Mouse (Mus musculus): ENCODE data around the gene Fgf10. TPM values are rescaled to one million over a fixed set of nuclear protein-coding genes. Genes with fewer than 3 reads are reported as not detected.

The Fgf10 gene
- polyA plus RNA-seq (2015; fragmentation: Nextera tagmentation; extraction: Ambion mirVana) = 0.80 and 2.0 TPM in 2 replicates

GRCm38 (mm10) chr13:118669491-118669890, at the start of gene Fgf10:
Fgf10 (plus strand) TSS chr13:118669791.
- no peaks in the 10 kb centered on the region for H3K36me3 ChIP-seq (ENCODE audit: control insufficient read depth, insufficient read depth)
- H3K4me1 ChIP-seq (ENCODE audit: control insufficient read depth, insufficient read depth, low read length) = no peaks in the 10 kb centered on the region
- ATAC-seq (replicated peaks; ENCODE audit: extremely low read depth, insufficient read depth, low FRiP score) = no peak
- H3K9me3 ChIP-seq (replicated peaks; ENCODE audit: control insufficient read depth, low read length) = no peaks in the 10 kb centered on the region
- 76% methylated on average over 7 of the region's 7 CpGs for WGBS
- no peak within 1 kb of the TSS for H3K4me3 ChIP-seq (ENCODE audit: low read length)
- H3K9ac ChIP-seq (ENCODE audit: low read length) = no peak within 1 kb of the TSS
- H3K27ac ChIP-seq (ENCODE audit: low read length) = no peak within 1 kb of the TSS
- H3K27me3 ChIP-seq (ENCODE audit: control insufficient read depth, insufficient read depth, low read length) = no peaks in the 10 kb centered on the region
- H3K4me2 ChIP-seq (ENCODE audit: low read depth, low read length) = no peak within 1 kb of the TSS

GRCm38 (mm10) chr13:118629661-118630428, 39.7 kb upstream of the Fgf10 start:
- no peaks in the 10 kb centered on the region for H3K9me3 ChIP-seq (replicated peaks; ENCODE audit: control insufficient read depth, low read length)
- H3K9ac ChIP-seq (ENCODE audit: low read length) = no peak overlapping the region
- no peaks in the 10 kb centered on the region for H3K36me3 ChIP-seq (ENCODE audit: control insufficient read depth, insufficient read depth)
- H3K4me3 ChIP-seq (ENCODE audit: low read length) = no peak overlapping the region
- H3K4me2 ChIP-seq (ENCODE audit: low read depth, low read length) = no peak overlapping the region
- H3K27ac ChIP-seq (ENCODE audit: low read length) = no peak overlapping the region
- H3K4me1 ChIP-seq (ENCODE audit: control insufficient read depth, insufficient read depth, low read length) = no peaks in the 10 kb centered on the region
- H3K27me3 ChIP-seq (ENCODE audit: control insufficient read depth, insufficient read depth, low read length) = no peaks in the 10 kb centered on the region
- no peak for ATAC-seq (replicated peaks; ENCODE audit: extremely low read depth, insufficient read depth, low FRiP score)
- 20% methylated on average over 3 of the region's 3 CpGs for WGBS

- Histone ChIP-seq H3K27ac (ENCODE audit: low read length) (no peak overlapping the region), H3K4me1 (ENCODE audit: control insufficient read depth, insufficient read depth, low read length) (no peaks in the 10 kb centered on the region), H3K4me3 (ENCODE audit: low read length) (no peak overlapping the region), H3K27me3 (ENCODE audit: control insufficient read depth, insufficient read depth, low read length) (no peaks in the 10 kb centered on the region), H3K9ac (ENCODE audit: low read length) (no peak overlapping the region), H3K4me2 (ENCODE audit: low read depth, low read length) (no peak overlapping the region), H3K36me3 (ENCODE audit: control insufficient read depth, insufficient read depth) (no peaks in the 10 kb centered on the region), H3K9me3 (replicated peaks; ENCODE audit: control insufficient read depth, low read length) (no peaks in the 10 kb centered on the region)
- 73% methylated on average over 2 of the region's 2 CpGs for WGBS
- ATAC-seq (replicated peaks; ENCODE audit: extremely low read depth, insufficient read depth, low FRiP score) = no peak
Measured at GRCm38 (mm10) chr13:118631500-118631899, 38.1 kb upstream of the Fgf10 start.

GRCm38 (mm10) chr13:118636047-118636446, 33.5 kb upstream of the Fgf10 start:
- no peaks in the 10 kb centered on the region for H3K9me3 ChIP-seq (replicated peaks; ENCODE audit: control insufficient read depth, low read length)
- 79% methylated on average over 5 of the region's 5 CpGs for WGBS
- no peak for ATAC-seq (replicated peaks; ENCODE audit: extremely low read depth, insufficient read depth, low FRiP score)
- H3K27ac ChIP-seq (ENCODE audit: low read length) = no peak overlapping the region
- H3K36me3 ChIP-seq (ENCODE audit: control insufficient read depth, insufficient read depth) = no peaks in the 10 kb centered on the region
- H3K4me2 ChIP-seq (ENCODE audit: low read depth, low read length) = no peak overlapping the region
- H3K27me3 ChIP-seq (ENCODE audit: control insufficient read depth, insufficient read depth, low read length) = no peaks in the 10 kb centered on the region
- H3K4me1 ChIP-seq (ENCODE audit: control insufficient read depth, insufficient read depth, low read length) = no peaks in the 10 kb centered on the region
- no peak overlapping the region for H3K9ac ChIP-seq (ENCODE audit: low read length)
- no peak overlapping the region for H3K4me3 ChIP-seq (ENCODE audit: low read length)

GRCm38 (mm10) chr13:118642585-118642984, 27.0 kb upstream of the Fgf10 start:
- H3K27ac ChIP-seq (ENCODE audit: low read length) = no peak overlapping the region
- no peak overlapping the region for H3K4me3 ChIP-seq (ENCODE audit: low read length)
- no peaks in the 10 kb centered on the region for H3K27me3 ChIP-seq (ENCODE audit: control insufficient read depth, insufficient read depth, low read length)
- H3K4me1 ChIP-seq (ENCODE audit: control insufficient read depth, insufficient read depth, low read length) = no peaks in the 10 kb centered on the region
- H3K9ac ChIP-seq (ENCODE audit: low read length) = no peak overlapping the region
- H3K9me3 ChIP-seq (replicated peaks; ENCODE audit: control insufficient read depth, low read length) = no peaks in the 10 kb centered on the region
- no peaks in the 10 kb centered on the region for H3K36me3 ChIP-seq (ENCODE audit: control insufficient read depth, insufficient read depth)
- ATAC-seq (replicated peaks; ENCODE audit: extremely low read depth, insufficient read depth, low FRiP score) = no peak
- 76% methylated on average over 3 of the region's 3 CpGs for WGBS
- no peak overlapping the region for H3K4me2 ChIP-seq (ENCODE audit: low read depth, low read length)

GRCm38 (mm10) chr13:118643138-118643537, 26.5 kb upstream of the Fgf10 start:
- Histone ChIP-seq H3K9ac (ENCODE audit: low read length) (no peak overlapping the region), H3K9me3 (replicated peaks; ENCODE audit: control insufficient read depth, low read length) (no peaks in the 10 kb centered on the region), H3K27ac (ENCODE audit: low read length) (no peak overlapping the region), H3K4me3 (ENCODE audit: low read length) (no peak overlapping the region), H3K36me3 (ENCODE audit: control insufficient read depth, insufficient read depth) (no peaks in the 10 kb centered on the region), H3K27me3 (ENCODE audit: control insufficient read depth, insufficient read depth, low read length) (no peaks in the 10 kb centered on the region), H3K4me2 (ENCODE audit: low read depth, low read length) (no peak overlapping the region), H3K4me1 (ENCODE audit: control insufficient read depth, insufficient read depth, low read length) (no peaks in the 10 kb centered on the region)
- 66% methylated on average over 6 of the region's 6 CpGs for WGBS
- ATAC-seq (replicated peaks; ENCODE audit: extremely low read depth, insufficient read depth, low FRiP score) = no peak

- no peaks in the 10 kb centered on the region for H3K9me3 ChIP-seq (replicated peaks; ENCODE audit: control insufficient read depth, low read length)
- no peak for ATAC-seq (replicated peaks; ENCODE audit: extremely low read depth, insufficient read depth, low FRiP score)
- WGBS = 55% methylated on average over 5 of the region's 5 CpGs
Measured at GRCm38 (mm10) chr13:118656991-118657390, 12.6 kb upstream of the Fgf10 start.

GRCm38 (mm10) chr13:118658031-118658430, 11.6 kb upstream of the Fgf10 start:
- ATAC-seq (replicated peaks; ENCODE audit: extremely low read depth, insufficient read depth, low FRiP score) = no peak
- H3K27ac ChIP-seq (ENCODE audit: low read length) = no peak overlapping the region
- WGBS = 85% methylated on average over 2 of the region's 2 CpGs

More at GRCm38 (mm10) chr13:118656991-118657390, 12.6 kb upstream of the Fgf10 start:
- Histone ChIP-seq H3K36me3 (ENCODE audit: control insufficient read depth, insufficient read depth) (no peaks in the 10 kb centered on the region), H3K4me3 (ENCODE audit: low read length) (no peak overlapping the region), H3K4me2 (ENCODE audit: low read depth, low read length) (no peak overlapping the region), H3K27me3 (ENCODE audit: control insufficient read depth, insufficient read depth, low read length) (no peaks in the 10 kb centered on the region), H3K4me1 (ENCODE audit: control insufficient read depth, insufficient read depth, low read length) (no peaks in the 10 kb centered on the region), H3K9ac (ENCODE audit: low read length) (no peak overlapping the region), H3K27ac (ENCODE audit: low read length) (no peak overlapping the region)

GRCm38 (mm10) chr13:118658608-118659326, 10.8 kb upstream of the Fgf10 start:
- no peaks in the 10 kb centered on the region for H3K4me1 ChIP-seq (ENCODE audit: control insufficient read depth, insufficient read depth, low read length)
- no peak overlapping the region for H3K4me2 ChIP-seq (ENCODE audit: low read depth, low read length)

More at GRCm38 (mm10) chr13:118658031-118658430, 11.6 kb upstream of the Fgf10 start:
- H3K4me2 ChIP-seq (ENCODE audit: low read depth, low read length) = no peak overlapping the region
- no peak overlapping the region for H3K4me3 ChIP-seq (ENCODE audit: low read length)
- H3K9ac ChIP-seq (ENCODE audit: low read length) = no peak overlapping the region
- H3K36me3 ChIP-seq (ENCODE audit: control insufficient read depth, insufficient read depth) = no peaks in the 10 kb centered on the region
- no peaks in the 10 kb centered on the region for H3K9me3 ChIP-seq (replicated peaks; ENCODE audit: control insufficient read depth, low read length)
- no peaks in the 10 kb centered on the region for H3K4me1 ChIP-seq (ENCODE audit: control insufficient read depth, insufficient read depth, low read length)
- H3K27me3 ChIP-seq (ENCODE audit: control insufficient read depth, insufficient read depth, low read length) = no peaks in the 10 kb centered on the region

More at GRCm38 (mm10) chr13:118658608-118659326, 10.8 kb upstream of the Fgf10 start:
- H3K9ac ChIP-seq (ENCODE audit: low read length) = no peak overlapping the region
- H3K9me3 ChIP-seq (replicated peaks; ENCODE audit: control insufficient read depth, low read length) = no peaks in the 10 kb centered on the region
- H3K4me3 ChIP-seq (ENCODE audit: low read length) = no peak overlapping the region
- no peak overlapping the region for H3K27ac ChIP-seq (ENCODE audit: low read length)
- no peaks in the 10 kb centered on the region for H3K36me3 ChIP-seq (ENCODE audit: control insufficient read depth, insufficient read depth)
- WGBS = 84% methylated on average over 7 of the region's 7 CpGs
- no peaks in the 10 kb centered on the region for H3K27me3 ChIP-seq (ENCODE audit: control insufficient read depth, insufficient read depth, low read length)
- no peak for ATAC-seq (replicated peaks; ENCODE audit: extremely low read depth, insufficient read depth, low FRiP score)

Data from heart, embryonic 16.5 days (tissue).